In the genomic region with DNA sequence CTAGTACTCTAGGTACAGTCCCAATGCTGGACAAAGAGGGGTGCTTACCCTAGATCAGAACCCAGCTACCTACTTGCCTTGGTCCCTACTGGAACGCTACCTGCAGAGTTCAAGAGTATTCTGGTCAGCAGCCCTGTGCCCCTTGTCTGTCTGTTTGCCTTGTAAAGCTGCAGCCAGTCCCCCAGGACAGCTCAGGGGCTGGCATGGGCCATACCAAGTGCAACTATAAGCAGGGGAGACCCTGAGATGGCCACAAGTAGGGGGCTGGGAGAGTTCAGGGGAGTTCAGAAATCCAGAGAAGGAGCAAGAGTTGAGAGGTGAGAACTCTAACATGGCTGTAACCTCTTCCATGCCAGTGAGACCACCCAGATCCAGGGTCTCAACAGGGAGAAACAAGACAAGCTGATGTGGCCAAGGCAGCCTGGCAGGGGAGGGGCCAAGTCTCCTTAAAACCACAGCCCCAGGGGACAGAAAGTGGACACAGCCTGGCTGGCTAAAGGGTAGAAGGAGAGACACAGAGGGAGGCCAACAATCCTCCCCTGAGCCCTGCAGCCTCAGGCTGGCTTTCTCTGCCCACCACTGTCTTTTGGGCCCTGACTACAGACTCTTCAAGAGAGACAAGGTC, we compare ENCODE assay signal across 9 mouse cellular contexts. TPM values are rescaled to one million over a fixed set of nuclear protein-coding genes. Genes with fewer than 3 reads are reported as not detected.
A peak's percentile ranks its signal among the peaks of the same experiment; 100 is the strongest.
DNase-seq lines count a peak whose midpoint lies in the region; ATAC-seq lines count a peak whose summit lies in the region.
"Had no signal": no experiment of that assay in that cellular context is flagged by ENCODE, and none has a peak within 500 bp of the region (broad histone marks: within the 10 kb centered on the region; RNA-seq: fewer than 3 reads in every experiment).

No protein-coding gene starts in this region.

- WGBS in kidney, embryonic 14.5 days = 62% methylated on average over 1 of the region's 1 CpGs
- 44% methylated on average over 1 of the region's 1 CpGs for WGBS in embryonic facial prominence, embryonic 12.5 days
- WGBS in intestine, embryonic 15.5 days = 61% methylated on average over 1 of the region's 1 CpGs
- 53% methylated on average over 1 of the region's 1 CpGs for WGBS in midbrain, embryonic 16.5 days

- H3K4me2 ChIP-seq in kidney, embryonic 14.5 days (replicated peaks; ENCODE audit: low read depth, low read length) = peak overlapping the region; percentile 2; the same call in 1 of the 2 replicates
- H3K4me2 ChIP-seq in embryonic facial prominence, embryonic 12.5 days (replicated peaks) = peak overlapping the region; percentile 10; the same call in 1 of the 2 replicates
- peak overlapping the region; percentile 24; the same call in 1 of the 2 replicates for H3K4me2 ChIP-seq in intestine, embryonic 15.5 days (replicated peaks)
- peak overlapping the region; percentile 38 for H3K4me2 ChIP-seq in midbrain, embryonic 16.5 days (ENCODE audit: low read length)

- no peak overlapping the region for H3K4me3 ChIP-seq in kidney, embryonic 14.5 days (ENCODE audit: low read length)
- no peak overlapping the region for H3K4me3 ChIP-seq in embryonic facial prominence, embryonic 12.5 days
- no peak overlapping the region for H3K4me3 ChIP-seq in intestine, embryonic 15.5 days (replicated peaks)
- H3K4me3 ChIP-seq in midbrain, embryonic 16.5 days (ENCODE audit: low read depth, low read length) = no peak overlapping the region

- DNase-seq in kidney, adult 11 months = no peak
- DNase-seq in spleen, postnatal 14 days (ENCODE audit: low spot score in 2 of 2) = no peak
- no peak for DNase-seq in lung, postnatal 4 days
- DNase-seq in T-cell, adult 2 months (ENCODE audit: low spot score) = no peak

- H3K27ac ChIP-seq in kidney, embryonic 14.5 days (ENCODE audit: low read depth, low read length) = no peak overlapping the region
- no peak overlapping the region for H3K27ac ChIP-seq in embryonic facial prominence, embryonic 12.5 days
- H3K27ac ChIP-seq in intestine, embryonic 15.5 days = peak overlapping the region; percentile 32; the same call in 1 of the 2 replicates
- 0 out of 2 replicates have a peak overlapping the region, but pooled peaks have one; percentile 20 for H3K27ac ChIP-seq in midbrain, embryonic 16.5 days (ENCODE audit: low read length)

- H3K9ac ChIP-seq in kidney, embryonic 14.5 days (ENCODE audit: low read depth, low read length) = 0 out of 2 replicates have a peak overlapping the region, but pooled peaks have one; percentile 19
- no peak overlapping the region for H3K9ac ChIP-seq in embryonic facial prominence, embryonic 12.5 days
- peak overlapping the region; percentile 17; the same call in 1 of the 2 replicates for H3K9ac ChIP-seq in intestine, embryonic 15.5 days
- H3K9ac ChIP-seq in midbrain, embryonic 16.5 days (ENCODE audit: low read depth, low read length) = no peak overlapping the region

- no peak for ATAC-seq in kidney, embryonic 14.5 days (ENCODE audit: low FRiP score, low TSS enrichment)
- no peak for ATAC-seq in embryonic facial prominence, embryonic 12.5 days (ENCODE audit: insufficient number of reproducible peaks, insufficient read depth, low FRiP score, low TSS enrichment)
- ATAC-seq in intestine, embryonic 15.5 days = no peak
- no peak for ATAC-seq in midbrain, embryonic 16.5 days
- ATAC-seq: Patski had no signal

- H3K27me3 ChIP-seq in kidney, embryonic 14.5 days (ENCODE audit: control insufficient read depth, insufficient read depth, low read length) = no peaks in the 10 kb centered on the region
- H3K27me3 ChIP-seq in embryonic facial prominence, embryonic 12.5 days = no peaks in the 10 kb centered on the region
- no peaks in the 10 kb centered on the region for H3K27me3 ChIP-seq in intestine, embryonic 15.5 days (replicated peaks)
- H3K27me3 ChIP-seq in midbrain, embryonic 16.5 days (ENCODE audit: control insufficient read depth, insufficient read depth, low read depth, low read length) = no peaks in the 10 kb centered on the region
- H3K27me3 ChIP-seq: Patski had no signal

- no peaks in the 10 kb centered on the region for H3K9me3 ChIP-seq in kidney, embryonic 14.5 days (ENCODE audit: control insufficient read depth, low read length)
- no peaks in the 10 kb centered on the region for H3K9me3 ChIP-seq in embryonic facial prominence, embryonic 12.5 days
- no peaks in the 10 kb centered on the region for H3K9me3 ChIP-seq in intestine, embryonic 15.5 days
- H3K9me3 ChIP-seq in midbrain, embryonic 16.5 days (replicated peaks; ENCODE audit: control insufficient read depth, low read length, poor library complexity, severe bottlenecking) = no peaks in the 10 kb centered on the region

- H3K4me1 ChIP-seq in kidney, embryonic 14.5 days (ENCODE audit: control insufficient read depth, insufficient read depth, low read length) = peaks cover 30% of the 10 kb centered on the region
- H3K4me1 ChIP-seq in embryonic facial prominence, embryonic 12.5 days = peaks cover 34% of the 10 kb centered on the region
- peaks cover 46% of the 10 kb centered on the region for H3K4me1 ChIP-seq in intestine, embryonic 15.5 days (replicated peaks)
- H3K4me1 ChIP-seq in midbrain, embryonic 16.5 days (ENCODE audit: control insufficient read depth, insufficient read depth, low read length) = peaks cover 31% of the 10 kb centered on the region

- peaks cover 36% of the 10 kb centered on the region for H3K36me3 ChIP-seq in kidney, embryonic 14.5 days (ENCODE audit: control insufficient read depth, insufficient read depth, low read length)
- H3K36me3 ChIP-seq in embryonic facial prominence, embryonic 12.5 days = peaks cover 30% of the 10 kb centered on the region
- peaks cover 19% of the 10 kb centered on the region for H3K36me3 ChIP-seq in intestine, embryonic 15.5 days
- H3K36me3 ChIP-seq in midbrain, embryonic 16.5 days (ENCODE audit: control insufficient read depth, insufficient read depth, low read length) = peaks cover 15% of the 10 kb centered on the region; the same call in 1 of the 2 replicates

RNA-seq across cellular contexts. Expression of gene Ampd2, which starts 4.1 kb away (rescaled TPM):
- 36.8 and 43.4 TPM in 2 replicates for polyA plus RNA-seq in kidney, embryonic 14.5 days (2014; fragmentation: Nextera tagmentation; extraction: Ambion mirVana)
- polyA plus RNA-seq in embryonic facial prominence, embryonic 12.5 days (2016; fragmentation: Nextera tagmentation; extraction: Ambion mirVana) = 48.4 and 50.9 TPM in 2 replicates
- polyA plus RNA-seq in intestine, embryonic 15.5 days (2015; fragmentation: Nextera tagmentation; extraction: Ambion mirVana) = 49.9 and 53.6 TPM in 2 replicates
- 71.2 and 72.4 TPM in 2 replicates for polyA plus RNA-seq in midbrain, embryonic 16.5 days (2015; fragmentation: Nextera tagmentation; extraction: Ambion mirVana)

RNA-seq across cellular contexts. Expression of gene Gnat2, which starts 10.2 kb away (rescaled TPM):
- 1.5 and 2.1 TPM in 2 replicates for polyA plus RNA-seq in kidney, embryonic 14.5 days (2014; fragmentation: Nextera tagmentation; extraction: Ambion mirVana)
- 0.47 and 0.55 TPM in 2 replicates for polyA plus RNA-seq in embryonic facial prominence, embryonic 12.5 days (2016; fragmentation: Nextera tagmentation; extraction: Ambion mirVana)
- 1.9 and 2.8 TPM in 2 replicates for polyA plus RNA-seq in intestine, embryonic 15.5 days (2015; fragmentation: Nextera tagmentation; extraction: Ambion mirVana)
- 0.15 and 0.19 TPM in 2 replicates for polyA plus RNA-seq in midbrain, embryonic 16.5 days (2015; fragmentation: Nextera tagmentation; extraction: Ambion mirVana)

RNA-seq across cellular contexts. Expression of gene Gstm4, which starts 37.7 kb away (rescaled TPM):
- polyA plus RNA-seq in kidney, embryonic 14.5 days (2014; fragmentation: Nextera tagmentation; extraction: Ambion mirVana) = 17.2 and 18.4 TPM in 2 replicates
- polyA plus RNA-seq in embryonic facial prominence, embryonic 12.5 days (2016; fragmentation: Nextera tagmentation; extraction: Ambion mirVana) = 14.4 and 16.6 TPM in 2 replicates
- polyA plus RNA-seq in intestine, embryonic 15.5 days (2015; fragmentation: Nextera tagmentation; extraction: Ambion mirVana) = 33.0 and 33.9 TPM in 2 replicates
- 22.2 and 23.1 TPM in 2 replicates for polyA plus RNA-seq in midbrain, embryonic 16.5 days (2015; fragmentation: Nextera tagmentation; extraction: Ambion mirVana)

Comparison
In these comparisons a context has a peak if more than half of its experiments do, and no peak if none do; other contexts are left out.
1. H3K27ac ChIP-seq: peak in intestine, embryonic 15.5 days (single experiment) and midbrain, embryonic 16.5 days (single experiment); none in kidney, embryonic 14.5 days (single experiment) and embryonic facial prominence, embryonic 12.5 days (single experiment).
2. H3K9ac ChIP-seq: peak in kidney, embryonic 14.5 days (single experiment) and intestine, embryonic 15.5 days (single experiment); none in embryonic facial prominence, embryonic 12.5 days (single experiment) and midbrain, embryonic 16.5 days (single experiment).
3. Peak in every context shown above with its lines, with median percentiles within 50 percentile points of each other: H3K4me2 ChIP-seq.